Mouse (Mus musculus) brain, embryonic 14.5 days (tissue): ENCODE results near the gene Gm9999.

Source experiments
- CTCF ChIP-seq: fragments of 200-500 bp; IDR thresholded peaks from 2 replicates; pipeline ENCODE4 v1.5.1; 2012; ENCODE audit warnings: inconsistent platforms, mild to moderate bottlenecking, moderate library complexity, borderline replicate concordance; ENCODE audit not compliant: insufficient read depth, insufficient read length; ENCODE audit errors: extremely low read depth
- POLR2A ChIP-seq: fragments of 200-500 bp; IDR thresholded peaks from 2 replicates; pipeline ENCODE4 v1.6.1; 2012; ENCODE audit warnings: mild to moderate bottlenecking, inconsistent platforms, borderline replicate concordance; ENCODE audit not compliant: poor library complexity, insufficient read depth, insufficient read length, severe bottlenecking; ENCODE audit errors: extremely low read depth

GRCm38 (mm10) chr7:46993079-46993478 lies 9.7 kb downstream of the Gm9999 start:
- TF ChIP-seq CTCF (no peak), POLR2A (no peak)
